Mouse (Mus musculus) lung, adult 2 months (tissue): ENCODE measurements around the gene Adgrl3.

Source experiments
- CTCF ChIP-seq: fragments of 200-500 bp; IDR thresholded peaks from 2 replicates; pipeline ENCODE4 v1.5.1; 2011; ENCODE audit warnings: mild to moderate bottlenecking, low read length, control low read depth; ENCODE audit not compliant: insufficient read depth
- POLR2A ChIP-seq: fragments of 200-500 bp; IDR thresholded peaks from 2 replicates; pipeline ENCODE4 v1.6.1; 2011; ENCODE audit warnings: low read depth, mild to moderate bottlenecking, control low read depth, low read length, borderline replicate concordance; ENCODE audit errors: extremely low read depth

DNA sequence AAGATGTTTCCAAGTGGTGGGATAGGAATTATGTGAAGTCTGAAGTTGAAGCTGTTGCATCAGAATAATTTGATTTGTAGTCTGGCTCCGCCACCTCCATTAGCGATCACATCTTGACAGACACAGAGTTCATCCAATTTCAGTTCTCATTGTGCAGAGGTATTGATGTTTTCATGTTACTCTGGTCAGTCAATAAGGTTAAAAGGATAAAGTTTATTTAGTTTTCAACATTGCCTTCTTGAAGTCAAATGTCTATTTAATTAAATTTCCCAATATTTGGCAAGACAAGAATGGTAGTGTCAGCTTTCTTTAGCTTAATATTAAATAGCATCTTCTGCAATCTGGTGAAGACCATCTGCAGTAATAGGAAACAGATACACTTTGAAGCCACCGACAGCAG, 461.0 kb downstream of the Adgrl3 start:
- TF ChIP-seq POLR2A (no peak), CTCF (no peak)
